Mouse (Mus musculus) layer of hippocampus, adult 11-12 months (tissue): ENCODE results near the gene Rab27a.
"Not testable (repeated sequence)": the region's sequence is repeated elsewhere in the genome, so short reads cannot be mapped to it uniquely, and the experiment has no call there.

Source experiments
- DNase-seq: peaks from one replicate; pipeline ENCODE4 v3.0.0; 2022; ENCODE audit warnings: low spot score

The Rab27a gene

GRCm38 (mm10) chr9:73091747-73092146 lies 47.1 kb downstream of the Rab27a start:
- DNase-seq, result peak; percentile 60

GRCm38 (mm10) chr9:73094580-73094979 lies 49.9 kb downstream of the Rab27a start:
- DNase-seq, result no peak

GRCm38 (mm10) chr9:73097898-73098297 lies 53.2 kb downstream of the Rab27a start:
- DNase-seq, result no peak

- DNase-seq, result no peak
These were observed 56.9 kb downstream of the Rab27a start, which contains the start of gene Khdc3 for GRCm38 (mm10) chr9:73101536-73101935. TSS of gene Khdc3 (plus strand) at chr9:73101836.

GRCm38 (mm10) chr9:73102181-73102580 lies 57.5 kb downstream of the Rab27a start, which contains the start of gene Gm20509:
TSS of gene Gm20509 (plus strand) at chr9:73102470.
- DNase-seq, result no peak

GRCm38 (mm10) chr9:73103159-73103879 lies 58.7 kb downstream of the Rab27a start:
- no peak for DNase-seq

- DNase-seq, result no peak
These were observed 59.2 kb downstream of the Rab27a start for GRCm38 (mm10) chr9:73103880-73104198.

GRCm38 (mm10) chr9:73105141-73105540 lies 60.5 kb downstream of the Rab27a start:
- DNase-seq, result no peak

GRCm38 (mm10) chr9:73105771-73106170 lies 61.1 kb downstream of the Rab27a start:
- no peak for DNase-seq

GRCm38 (mm10) chr9:73112919-73113906 lies 68.6 kb downstream of the Rab27a start, which contains the start of gene Rsl24d1:
TSS of gene Rsl24d1 (plus strand) at chr9:73113426.
- DNase-seq, result peak; percentile 91

GRCm38 (mm10) chr9:73116704-73117103 lies 72.0 kb downstream of the Rab27a start:
- not testable (repeated sequence) for DNase-seq

- no peak for DNase-seq
These were observed 73.4 kb downstream of the Rab27a start for GRCm38 (mm10) chr9:73118012-73118411.

- peak; percentile 34 for DNase-seq
These were observed 77.1 kb downstream of the Rab27a start for GRCm38 (mm10) chr9:73121735-73122134.

- DNase-seq, result no peak
These were observed 80.5 kb downstream of the Rab27a start for GRCm38 (mm10) chr9:73125043-73125570.

GRCm38 (mm10) chr9:73127457-73127856 lies 82.8 kb downstream of the Rab27a start:
- DNase-seq, result no peak

GRCm38 (mm10) chr9:73129875-73130274 lies 85.2 kb downstream of the Rab27a start:
- no peak for DNase-seq

GRCm38 (mm10) chr9:73130529-73130928 lies 85.9 kb downstream of the Rab27a start:
- no peak for DNase-seq

- no peak for DNase-seq
These were observed 92.8 kb downstream of the Rab27a start for GRCm38 (mm10) chr9:73137341-73137886.
